Mouse (Mus musculus): ENCODE results near the gene Gpbar1.

- TF ChIP-seq CTCF (conservative IDR thresholded peaks at IDR 0.05; ENCODE audit: low read length) (no peak), POU5F1 (IDR thresholded peaks at IDR 0.05; ENCODE audit: borderline replicate concordance, low read length) (no peak)
Observed at GRCm38 (mm10) chr1:74248799-74249198, 29.6 kb upstream of the Gpbar1 start.
